Mouse (Mus musculus): ENCODE data around the gene Pde8b.

Gene Pde8b

DNA sequence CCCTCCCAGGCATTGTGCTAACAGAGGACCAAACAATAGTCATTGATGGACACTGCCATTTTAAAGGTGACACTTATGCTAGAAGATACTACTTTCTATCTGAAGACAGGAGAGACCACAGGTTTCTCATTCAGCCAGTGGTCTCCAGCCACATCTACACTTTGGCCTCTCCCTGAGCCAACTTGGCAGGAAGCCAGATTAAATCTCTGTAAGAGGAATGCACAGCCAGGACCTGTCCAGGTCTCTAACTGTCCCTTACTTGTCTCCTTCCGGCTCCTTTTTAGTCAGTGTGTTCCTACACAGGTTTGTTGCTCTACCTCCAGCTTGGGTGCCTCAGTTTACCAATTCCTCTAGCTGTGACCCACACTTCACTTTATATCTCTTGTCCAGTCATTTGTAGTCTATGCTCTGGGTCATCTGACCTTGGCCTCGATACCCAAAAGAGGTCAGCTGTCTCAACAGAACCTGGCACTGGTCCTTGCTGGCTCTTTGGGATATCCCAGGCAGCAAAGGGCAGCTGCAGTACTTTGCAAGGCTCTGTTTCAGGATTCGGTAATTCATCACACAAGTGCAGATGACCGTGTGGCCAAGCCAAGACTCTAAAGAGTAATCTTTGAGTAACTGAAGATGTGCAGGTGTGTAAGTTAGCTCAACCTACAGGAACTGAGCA is 124.5 kb downstream of the Pde8b start:
- TF ChIP-seq POU5F1 (IDR thresholded peaks at IDR 0.05; ENCODE audit: borderline replicate concordance, low read length) (no peak), CTCF (conservative IDR thresholded peaks at IDR 0.05; ENCODE audit: low read length) (no peak), NANOG (IDR thresholded peaks at IDR 0.05; ENCODE audit: borderline replicate concordance, low read length) (no peak)
- H3K27me3 ChIP-seq (ENCODE audit: insufficient read depth, low read length) = no peaks in the 10 kb centered on the region
- no peaks in the 10 kb centered on the region for H3K9me3 ChIP-seq (ENCODE audit: low read length)
- H3K36me3 ChIP-seq (ENCODE audit: insufficient read depth, low read length) = no peaks in the 10 kb centered on the region
- H3K4me3 ChIP-seq (replicated peaks; ENCODE audit: low read length) = no peak overlapping the region
- H3K4me1 ChIP-seq (replicated peaks; ENCODE audit: low read depth, low read length) = no peaks in the 10 kb centered on the region

DNA sequence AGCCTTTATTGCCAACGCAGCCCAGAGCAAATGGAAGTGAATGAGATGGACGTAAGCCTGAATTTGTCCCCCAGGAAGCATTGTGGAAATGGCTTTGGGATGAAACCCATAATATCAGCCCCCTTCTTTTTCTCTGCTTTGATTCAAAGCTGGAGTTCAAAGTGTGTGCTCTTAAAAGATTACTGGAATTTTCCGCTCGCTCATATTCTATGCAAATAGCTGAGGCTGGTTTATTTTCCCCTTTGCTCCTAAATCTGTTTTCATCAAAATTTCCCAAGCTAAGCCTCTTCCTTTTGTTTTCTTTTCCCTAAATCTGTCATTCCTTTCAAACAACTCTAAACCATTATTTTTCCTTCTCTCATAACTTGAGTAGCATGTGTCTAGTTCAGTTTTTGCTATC is 129.6 kb downstream of the Pde8b start:
- TF ChIP-seq CTCF (conservative IDR thresholded peaks at IDR 0.05; ENCODE audit: low read length) (no peak), POU5F1 (IDR thresholded peaks at IDR 0.05; ENCODE audit: borderline replicate concordance, low read length) (no peak), NANOG (IDR thresholded peaks at IDR 0.05; ENCODE audit: borderline replicate concordance, low read length) (no peak)
- Histone ChIP-seq H3K36me3 (ENCODE audit: insufficient read depth, low read length) (no peaks in the 10 kb centered on the region), H3K4me3 (replicated peaks; ENCODE audit: low read length) (no peak overlapping the region), H3K9me3 (ENCODE audit: low read length) (no peaks in the 10 kb centered on the region), H3K4me1 (replicated peaks; ENCODE audit: low read depth, low read length) (no peaks in the 10 kb centered on the region), H3K27me3 (ENCODE audit: insufficient read depth, low read length) (no peaks in the 10 kb centered on the region)

DNA sequence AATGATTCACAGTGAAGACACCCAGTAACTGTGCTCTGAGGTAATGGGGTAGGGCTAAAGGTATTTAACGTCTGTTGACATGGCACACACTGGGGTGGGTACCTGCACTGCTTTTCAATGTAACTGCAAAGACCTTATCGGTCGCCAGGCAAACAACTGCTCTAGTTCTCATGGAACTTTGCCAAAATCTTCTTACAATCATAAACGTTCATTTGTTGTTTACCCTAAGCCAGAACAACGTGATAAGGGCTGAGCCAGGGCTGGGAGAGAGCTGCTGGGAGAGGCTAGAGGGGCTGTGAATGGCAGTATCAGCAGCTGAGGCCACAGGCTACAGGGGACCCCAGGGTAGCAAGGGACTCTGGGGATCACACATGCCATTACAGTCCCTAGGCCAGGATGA is 136.4 kb downstream of the Pde8b start:
- Histone ChIP-seq H3K4me1 (replicated peaks; ENCODE audit: low read depth, low read length) (no peaks in the 10 kb centered on the region), H3K36me3 (ENCODE audit: insufficient read depth, low read length) (no peaks in the 10 kb centered on the region)

DNA sequence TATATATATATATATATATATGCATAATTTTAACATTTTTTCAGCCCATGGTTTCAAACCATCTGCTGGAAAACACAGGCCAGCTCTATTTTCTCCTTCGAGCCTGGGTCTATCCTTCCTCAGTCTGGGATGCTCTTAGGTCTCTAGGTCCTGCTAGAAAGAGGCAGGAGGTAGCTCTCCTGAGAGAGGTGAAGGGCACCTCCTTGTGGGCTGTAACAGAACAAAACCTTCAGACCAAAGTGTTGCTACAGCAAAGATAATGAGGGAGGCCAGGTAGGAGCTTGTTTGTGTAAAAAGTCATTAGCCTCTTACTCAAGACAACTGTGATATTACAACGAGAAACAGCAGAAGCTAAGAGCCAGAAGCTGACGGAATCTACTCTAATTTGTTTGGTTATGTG is 140.6 kb downstream of the Pde8b start:
- Histone ChIP-seq H3K4me1 (replicated peaks; ENCODE audit: low read depth, low read length) (no peaks in the 10 kb centered on the region), H3K4me3 (replicated peaks; ENCODE audit: low read length) (no peak overlapping the region), H3K9me3 (ENCODE audit: low read length) (no peaks in the 10 kb centered on the region), H3K27me3 (ENCODE audit: insufficient read depth, low read length) (no peaks in the 10 kb centered on the region), H3K36me3 (ENCODE audit: insufficient read depth, low read length) (no peaks in the 10 kb centered on the region)
- no peak for TF ChIP-seq NANOG (IDR thresholded peaks at IDR 0.05; ENCODE audit: borderline replicate concordance, low read length)
- TF ChIP-seq CTCF (conservative IDR thresholded peaks at IDR 0.05; ENCODE audit: low read length) = no peak
- TF ChIP-seq POU5F1 (IDR thresholded peaks at IDR 0.05; ENCODE audit: borderline replicate concordance, low read length) = no peak

More for the DNA sequence above, 136.4 kb downstream of the Pde8b start:
- Histone ChIP-seq H3K4me3 (replicated peaks; ENCODE audit: low read length) (no peak overlapping the region), H3K27me3 (ENCODE audit: insufficient read depth, low read length) (no peaks in the 10 kb centered on the region), H3K9me3 (ENCODE audit: low read length) (no peaks in the 10 kb centered on the region)
- no peak for TF ChIP-seq NANOG (IDR thresholded peaks at IDR 0.05; ENCODE audit: borderline replicate concordance, low read length)
- no peak for TF ChIP-seq POU5F1 (IDR thresholded peaks at IDR 0.05; ENCODE audit: borderline replicate concordance, low read length)
- TF ChIP-seq CTCF (conservative IDR thresholded peaks at IDR 0.05; ENCODE audit: low read length) = no peak

DNA sequence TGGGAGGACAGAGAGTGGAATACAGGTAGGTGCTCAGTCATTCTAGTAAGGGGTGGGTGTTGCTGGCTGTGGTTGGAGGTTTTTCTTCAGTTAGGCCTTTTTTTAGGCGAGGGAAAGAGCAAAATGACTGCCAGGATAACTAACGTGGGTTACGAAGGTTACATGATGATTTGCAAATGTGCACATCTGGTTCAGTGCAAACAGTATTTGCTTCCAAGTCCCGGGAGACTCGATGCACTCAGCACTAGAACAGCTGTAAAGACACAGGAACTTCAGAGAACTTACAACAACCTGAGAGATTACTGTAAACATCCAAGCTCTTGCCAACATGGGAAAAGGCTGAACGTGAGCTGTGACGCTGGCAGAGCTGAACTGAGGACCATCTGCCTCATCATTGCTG is 142.1 kb downstream of the Pde8b start:
- no peaks in the 10 kb centered on the region for H3K4me1 ChIP-seq (replicated peaks; ENCODE audit: low read depth, low read length)
- H3K4me3 ChIP-seq (replicated peaks; ENCODE audit: low read length) = no peak overlapping the region
- H3K27me3 ChIP-seq (ENCODE audit: insufficient read depth, low read length) = no peaks in the 10 kb centered on the region
- H3K36me3 ChIP-seq (ENCODE audit: insufficient read depth, low read length) = no peaks in the 10 kb centered on the region
- TF ChIP-seq POU5F1 (IDR thresholded peaks at IDR 0.05; ENCODE audit: borderline replicate concordance, low read length) (no peak), CTCF (conservative IDR thresholded peaks at IDR 0.05; ENCODE audit: low read length) (no peak), NANOG (IDR thresholded peaks at IDR 0.05; ENCODE audit: borderline replicate concordance, low read length) (no peak)
- H3K9me3 ChIP-seq (ENCODE audit: low read length) = no peaks in the 10 kb centered on the region

DNA sequence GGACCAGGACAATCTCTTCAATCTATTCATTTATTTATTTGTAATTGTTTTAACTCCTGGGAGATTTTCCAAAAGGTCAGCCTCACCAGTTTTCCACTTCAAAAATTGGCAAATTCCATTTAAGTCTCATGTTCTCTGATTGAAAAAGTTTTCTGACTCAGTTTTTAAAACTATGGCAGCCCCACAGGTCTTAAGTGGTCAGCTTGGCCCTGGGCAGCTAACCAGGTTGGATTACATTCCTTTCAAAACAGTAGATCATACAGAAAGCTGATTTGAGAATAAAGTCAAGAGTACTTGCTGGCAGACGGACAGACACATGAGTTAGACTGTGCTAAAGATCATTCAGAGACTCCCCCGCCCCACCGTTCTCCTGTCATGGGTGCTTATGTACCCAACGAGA is 145.3 kb downstream of the Pde8b start:
- no peaks in the 10 kb centered on the region for H3K4me1 ChIP-seq (replicated peaks; ENCODE audit: low read depth, low read length)
- no peak overlapping the region for H3K4me3 ChIP-seq (replicated peaks; ENCODE audit: low read length)
- H3K27me3 ChIP-seq (ENCODE audit: insufficient read depth, low read length) = no peaks in the 10 kb centered on the region
- H3K36me3 ChIP-seq (ENCODE audit: insufficient read depth, low read length) = no peaks in the 10 kb centered on the region
- no peak for TF ChIP-seq POU5F1 (IDR thresholded peaks at IDR 0.05; ENCODE audit: borderline replicate concordance, low read length)
- no peak for TF ChIP-seq NANOG (IDR thresholded peaks at IDR 0.05; ENCODE audit: borderline replicate concordance, low read length)
- TF ChIP-seq CTCF (conservative IDR thresholded peaks at IDR 0.05; ENCODE audit: low read length) = no peak
- H3K9me3 ChIP-seq (ENCODE audit: low read length) = no peaks in the 10 kb centered on the region

DNA sequence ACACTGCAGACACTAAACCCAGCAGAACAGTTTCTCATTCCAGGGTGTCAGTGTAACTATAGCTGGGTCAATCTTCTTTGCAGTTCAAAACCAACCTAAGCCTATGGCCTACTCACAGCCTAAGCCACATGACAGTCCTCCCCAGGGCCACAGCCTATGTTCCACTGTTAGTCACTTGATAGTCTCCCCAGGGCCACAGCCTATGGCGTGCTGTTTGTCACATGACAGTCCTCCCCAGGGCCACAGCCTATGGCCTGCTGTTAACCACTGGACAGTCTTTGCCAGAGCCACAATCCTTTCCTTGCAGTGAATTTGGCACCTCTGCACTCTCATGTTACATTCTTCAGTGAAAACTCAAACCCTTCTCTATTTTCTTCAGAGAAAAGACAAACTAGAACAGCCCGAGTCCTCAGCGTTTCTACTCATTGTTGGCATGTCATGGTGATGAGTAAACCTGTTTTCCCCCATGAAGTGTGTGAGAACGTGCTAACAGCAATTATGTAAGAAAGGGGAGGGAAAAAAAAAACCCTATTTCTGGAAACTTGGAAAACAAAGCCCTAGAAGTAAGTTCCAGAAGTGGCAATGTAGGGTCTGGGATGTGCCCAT is 147.0 kb downstream of the Pde8b start:
- no peak overlapping the region for H3K4me3 ChIP-seq (replicated peaks; ENCODE audit: low read length)
- H3K9me3 ChIP-seq (ENCODE audit: low read length) = no peaks in the 10 kb centered on the region
- TF ChIP-seq NANOG (IDR thresholded peaks at IDR 0.05; ENCODE audit: borderline replicate concordance, low read length) = no peak
- TF ChIP-seq POU5F1 (IDR thresholded peaks at IDR 0.05; ENCODE audit: borderline replicate concordance, low read length) = no peak
- no peaks in the 10 kb centered on the region for H3K27me3 ChIP-seq (ENCODE audit: insufficient read depth, low read length)
- H3K4me1 ChIP-seq (replicated peaks; ENCODE audit: low read depth, low read length) = no peaks in the 10 kb centered on the region
- no peaks in the 10 kb centered on the region for H3K36me3 ChIP-seq (ENCODE audit: insufficient read depth, low read length)

DNA sequence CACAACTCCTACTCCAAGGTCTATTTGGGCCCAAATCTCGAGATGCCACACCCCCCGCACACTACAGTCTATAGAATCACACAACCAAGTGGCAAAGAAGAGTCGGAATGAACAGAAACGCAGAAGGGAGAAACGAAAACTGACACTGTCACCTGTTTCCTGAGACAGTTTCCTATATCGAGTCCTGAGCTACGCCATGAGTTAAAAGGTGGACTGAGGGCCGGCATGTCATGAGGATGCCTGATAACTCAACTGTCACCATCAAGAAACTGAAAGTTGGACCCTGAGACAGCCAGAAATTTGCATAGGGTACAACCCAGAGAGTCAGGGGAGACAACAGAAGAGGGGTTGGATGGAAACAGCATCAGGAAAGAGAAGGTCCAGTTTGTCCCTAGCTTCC is 148.8 kb downstream of the Pde8b start:
- no peak for TF ChIP-seq CTCF (conservative IDR thresholded peaks at IDR 0.05; ENCODE audit: low read length)
- no peak for TF ChIP-seq NANOG (IDR thresholded peaks at IDR 0.05; ENCODE audit: borderline replicate concordance, low read length)
- no peak for TF ChIP-seq POU5F1 (IDR thresholded peaks at IDR 0.05; ENCODE audit: borderline replicate concordance, low read length)
- H3K4me1 ChIP-seq (replicated peaks; ENCODE audit: low read depth, low read length) = no peaks in the 10 kb centered on the region
- no peaks in the 10 kb centered on the region for H3K27me3 ChIP-seq (ENCODE audit: insufficient read depth, low read length)
- no peaks in the 10 kb centered on the region for H3K9me3 ChIP-seq (ENCODE audit: low read length)
- H3K36me3 ChIP-seq (ENCODE audit: insufficient read depth, low read length) = no peaks in the 10 kb centered on the region
- no peak overlapping the region for H3K4me3 ChIP-seq (replicated peaks; ENCODE audit: low read length)
